Mouse (Mus musculus) liver, embryonic 14.5 days (tissue): Measurements from ENCODE around the gene Lce1i. TPM values are rescaled to one million over a fixed set of nuclear protein-coding genes. Genes with fewer than 3 reads are reported as not detected.

Source experiments
- ATAC-seq: fragments of 200-750 bp; cut with Nextera tagmentation; 2 replicates; pipeline ENCODE4 v1.8.0; 2017; ENCODE audit warnings: moderate number of reproducible peaks, mild to moderate bottlenecking, moderate library complexity; ENCODE audit not compliant: insufficient read depth
- DNase-seq, 3 experiments: peaks; one replicate each; pipeline ENCODE4 v3.0.0-alpha.2; 2012 to 2013; ENCODE audit warnings: low read depth in 3 of 3, low spot score in 3 of 3
- H3K27ac ChIP-seq: fragments of 300-500 bp; sonication (generic); 2 replicates; pipeline ENCODE4 v1.5.1; 2014; ENCODE audit warnings: moderate library complexity, mild to moderate bottlenecking, control low read depth, inconsistent platforms
- H3K27me3 ChIP-seq: fragments of 300-500 bp; sonication (generic); 2 replicates; pipeline ENCODE4 v1.6.1; 2014; ENCODE audit warnings: mild to moderate bottlenecking, low read length, moderate library complexity; ENCODE audit not compliant: control insufficient read depth, insufficient read depth
- H3K36me3 ChIP-seq: fragments of 300-500 bp; sonication (generic); replicated peaks from 2 replicates; pipeline ENCODE4 v1.6.1; 2014; ENCODE audit warnings: low read depth; ENCODE audit not compliant: control insufficient read depth, insufficient read depth
- H3K4me1 ChIP-seq, 2 experiments: fragments of 200-500 bp in 1 of 2; fragments of 300-500 bp in 1 of 2; sonication (generic) in 1 of 2; replicated peaks; 2 replicates each; pipeline ENCODE4 v1.6.1; 2012 to 2014; ENCODE audit warnings: antibody characterized with exemption in 1 of 2, inconsistent platforms in 1 of 2, low read length in 1 of 2; ENCODE audit not compliant: control insufficient read depth in 2 of 2, insufficient read depth in 2 of 2
- H3K4me2 ChIP-seq: fragments of 300-500 bp; sonication (generic); 2 replicates; pipeline ENCODE4 v1.6.1; 2014; ENCODE audit warnings: low read depth, mild to moderate bottlenecking, control low read depth, moderate library complexity
- H3K4me3 ChIP-seq, 2 experiments: fragments of 200-500 bp in 1 of 2; fragments of 300-500 bp in 1 of 2; sonication (generic) in 1 of 2; 2 replicates each; pipeline ENCODE4 v1.5.1; 2012 to 2014; ENCODE audit warnings: low read depth in 2 of 2, low read length in 2 of 2, mild to moderate bottlenecking in 2 of 2, control low read depth in 1 of 2, inconsistent platforms in 1 of 2, moderate library complexity in 1 of 2; ENCODE audit not compliant: insufficient read depth in 1 of 2
- H3K9ac ChIP-seq: fragments of 300-500 bp; sonication (generic); replicated peaks from 2 replicates; pipeline ENCODE4 v1.6.1; 2014; ENCODE audit warnings: mild to moderate bottlenecking, control low read depth, moderate library complexity
- H3K9me3 ChIP-seq: fragments of 300-500 bp; sonication (generic); 2 replicates; pipeline ENCODE4 v1.6.1; 2016; ENCODE audit warnings: low read length, mixed read lengths; ENCODE audit not compliant: control insufficient read depth
- CTCF ChIP-seq: IDR thresholded peaks from 2 replicates; pipeline ENCODE4 v1.5.1; 2016; ENCODE audit warnings: antibody characterized with exemption, low read depth, control low read depth
- EP300 ChIP-seq: IDR thresholded peaks from 2 replicates; pipeline ENCODE4 v1.6.1; 2016; ENCODE audit warnings: antibody characterized with exemption, low read depth
- WGBS: fragments of 180-500 bp; shearing (Covaris S2); extraction: QIAGEN DNeasy Blood & Tissue Kit; methylation state at CpG from one replicate; pipeline ENCODE4 v1.1.7; 2014; ENCODE audit not compliant: insufficient replicate concordance; 5-methylcytosine and 5-hydroxymethylcytosine counted together
- polyA plus RNA-seq, 2 experiments: library from polyadenylated mRNA; depleted of rRNA in 1 of 2; stranded (reverse) in 1 of 2; unstranded in 1 of 2; fragments of >200 nt; fragmentation: Nextera tagmentation in 1 of 2; extraction: Ambion mirVana in 1 of 2; gene quantifications; 2 replicates each; pipeline versions ENCODE4 v1.2.1 to v1.2.3; 2012 to 2014

The Lce1i gene
- polyA plus RNA-seq, 2 experiments, result not detected

DNA sequence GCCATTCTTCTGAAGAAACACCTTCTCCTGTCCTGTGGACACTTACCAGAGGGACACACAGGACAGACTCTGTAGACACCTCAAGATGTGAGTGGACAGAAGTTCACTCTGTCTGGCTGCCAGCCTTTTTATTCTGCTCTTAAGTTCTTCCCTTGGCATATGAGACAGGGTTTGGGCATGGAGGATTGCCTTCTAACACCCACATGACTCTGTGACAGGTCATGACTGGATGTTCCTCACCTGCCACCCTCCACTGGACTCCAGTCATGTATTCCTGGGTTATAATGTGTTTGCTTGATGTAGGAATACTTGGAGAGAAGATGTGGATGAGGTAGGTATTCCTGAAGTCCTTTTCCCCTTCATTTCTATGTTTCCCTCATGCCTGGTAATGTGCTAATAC, 29.1 kb upstream of the Lce1i start, which contains the start of gene Lce1k:
Lce1k (minus strand) TSS at position 101 of the 400 bp plus-strand sequence.
- no peaks in the 10 kb centered on the region for H3K9me3 ChIP-seq
- no peaks in the 10 kb centered on the region for H3K36me3 ChIP-seq
- ATAC-seq (no peak), DNase-seq (no peak)
- H3K4me1 ChIP-seq, result no peaks in the 10 kb centered on the region
- no peak within 1 kb of the TSS for H3K4me2 ChIP-seq
- H3K4me3 ChIP-seq, result no peak within 1 kb of the TSS
- no peak for TF ChIP-seq EP300
- no peak for TF ChIP-seq CTCF
- H3K27ac ChIP-seq, result no peak within 1 kb of the TSS
- H3K9ac ChIP-seq, result no peak within 1 kb of the TSS
- no peaks in the 10 kb centered on the region for H3K27me3 ChIP-seq

DNA sequence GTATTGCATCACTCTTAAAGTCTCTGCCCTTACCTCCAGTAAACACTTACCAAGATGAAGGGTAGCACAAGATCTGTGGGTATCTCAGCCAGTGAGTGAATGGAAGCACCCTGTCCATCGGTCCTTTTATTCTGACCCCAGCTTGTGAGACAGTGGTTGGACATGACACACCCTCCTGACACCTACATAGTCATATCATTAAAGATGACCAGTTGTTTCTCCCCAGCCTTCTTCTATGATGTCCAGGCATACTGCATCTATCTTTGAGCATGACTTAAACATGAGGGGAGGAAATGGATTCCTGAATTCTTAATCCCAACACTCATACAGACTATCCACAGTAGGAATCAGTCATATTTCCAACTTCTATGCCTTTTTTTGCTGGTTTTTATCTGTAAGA, 11.7 kb upstream of the Lce1i start, which contains the start of gene Lce1j:
Lce1j (minus strand) TSS at position 101 of the 400 bp plus-strand sequence.
- Histone ChIP-seq H3K9ac (no peak within 1 kb of the TSS), H3K36me3 (no peaks in the 10 kb centered on the region), H3K4me3 (no peak within 1 kb of the TSS), H3K27ac (no peak within 1 kb of the TSS), H3K27me3 (no peaks in the 10 kb centered on the region), H3K4me2 (no peak within 1 kb of the TSS), H3K4me1 (no peaks in the 10 kb centered on the region), H3K9me3 (no peaks in the 10 kb centered on the region)
- ATAC-seq (no peak), DNase-seq (no peak)
- no peak for TF ChIP-seq EP300
- no peak for TF ChIP-seq CTCF
- 59% methylated on average over 1 of the region's 1 CpGs for WGBS

- Histone ChIP-seq H3K27ac (no peak overlapping the region), H3K36me3 (no peaks in the 10 kb centered on the region), H3K4me3 (no peak overlapping the region), H3K4me1 (no peaks in the 10 kb centered on the region), H3K27me3 (no peaks in the 10 kb centered on the region), H3K4me2 (no peak overlapping the region), H3K9me3 (no peaks in the 10 kb centered on the region), H3K9ac (no peak overlapping the region)
- 9% methylated on average over 3 of the region's 3 CpGs for WGBS
- DNase-seq, result no peak
- ATAC-seq, result no peak
- TF ChIP-seq EP300 (no peak), CTCF (no peak)
Measured at GRCm38 (mm10) chr3:92771573-92771972, 7.1 kb downstream of the Lce1i start.

- WGBS, result 89% methylated on average over 1 of the region's 1 CpGs
- Histone ChIP-seq H3K27ac (no peak within 1 kb of the TSS), H3K36me3 (no peaks in the 10 kb centered on the region), H3K9me3 (no peaks in the 10 kb centered on the region), H3K4me2 (no peak within 1 kb of the TSS), H3K9ac (no peak within 1 kb of the TSS), H3K4me1 (no peaks in the 10 kb centered on the region), H3K4me3 (no peak within 1 kb of the TSS), H3K27me3 (no peaks in the 10 kb centered on the region)
- ATAC-seq (no peak), DNase-seq (no peak)
- TF ChIP-seq EP300 (no peak), CTCF (no peak)
Measured at GRCm38 (mm10) chr3:92764965-92765364, 13.7 kb downstream of the Lce1i start, which contains the start of gene Lce1h. Gene Lce1h (minus strand): TSS chr3:92765065.

- TF ChIP-seq CTCF (no peak), EP300 (no peak)
Measured at GRCm38 (mm10) chr3:92753197-92753596, 25.5 kb downstream of the Lce1i start.

More at GRCm38 (mm10) chr3:92753197-92753596, 25.5 kb downstream of the Lce1i start:
- H3K27me3 ChIP-seq, result no peaks in the 10 kb centered on the region
- H3K27ac ChIP-seq, result no peak overlapping the region
- ATAC-seq, result no peak
- no peaks in the 10 kb centered on the region for H3K9me3 ChIP-seq
- no peaks in the 10 kb centered on the region for H3K36me3 ChIP-seq
- WGBS, result 29% methylated on average over 3 of the region's 3 CpGs
- no peak for DNase-seq
- no peak overlapping the region for H3K4me3 ChIP-seq
- H3K9ac ChIP-seq, result no peak overlapping the region
- no peak overlapping the region for H3K4me2 ChIP-seq
- H3K4me1 ChIP-seq, result no peaks in the 10 kb centered on the region
